Mouse (Mus musculus) forebrain, embryonic 11.5 days (tissue): ENCODE results near the gene AL732309.1. TPM values are rescaled to one million over a fixed set of nuclear protein-coding genes. Genes with fewer than 3 reads are reported as not detected.

Experiments used
- ATAC-seq: fragments of 200-750 bp; cut with Nextera tagmentation; replicated peaks from 2 replicates; pipeline ENCODE4 v1.8.0; 2017; ENCODE audit warnings: moderate TSS enrichment; ENCODE audit not compliant: low FRiP score
- DNase-seq: peaks from one replicate; pipeline ENCODE4 v3.0.0-alpha.2; 2017; ENCODE audit warnings: low spot score
- H3K27ac ChIP-seq: fragments of 300-500 bp; sonication (generic); 2 replicates; pipeline ENCODE4 v1.5.1; 2014; ENCODE audit warnings: low read depth, low read length
- H3K27me3 ChIP-seq: fragments of 300-500 bp; sonication (generic); 2 replicates; pipeline ENCODE4 v1.6.1; 2014; ENCODE audit warnings: mild to moderate bottlenecking, low read length, mixed read lengths; ENCODE audit not compliant: control insufficient read depth, insufficient read depth
- H3K36me3 ChIP-seq: fragments of 300-500 bp; sonication (generic); 2 replicates; pipeline ENCODE4 v1.6.1; 2014; ENCODE audit warnings: mild to moderate bottlenecking, low read length, moderate library complexity, mixed read lengths; ENCODE audit not compliant: control insufficient read depth, insufficient read depth
- H3K4me1 ChIP-seq: fragments of 300-500 bp; sonication (generic); replicated peaks from 2 replicates; pipeline ENCODE4 v1.6.1; 2014; ENCODE audit warnings: low read length, mixed read lengths; ENCODE audit not compliant: control insufficient read depth, insufficient read depth
- H3K4me2 ChIP-seq: fragments of 300-500 bp; sonication (generic); 2 replicates; pipeline ENCODE4 v1.6.1; 2014; ENCODE audit warnings: low read depth, mild to moderate bottlenecking, low read length, moderate library complexity, mixed read lengths; ENCODE audit not compliant: severe bottlenecking
- H3K4me3 ChIP-seq: fragments of 300-500 bp; sonication (generic); 2 replicates; pipeline ENCODE4 v1.5.1; 2014; ENCODE audit warnings: low read depth, low read length
- H3K9ac ChIP-seq: fragments of 300-500 bp; sonication (generic); 2 replicates; pipeline ENCODE4 v1.6.1; 2014; ENCODE audit warnings: low read length
- H3K9me3 ChIP-seq: fragments of 300-500 bp; sonication (generic); 2 replicates; pipeline ENCODE4 v1.6.1; 2016; ENCODE audit warnings: low read length, mixed read lengths; ENCODE audit not compliant: control insufficient read depth
- WGBS: fragments of 180-500 bp; shearing (Covaris S2); extraction: QIAGEN DNeasy Blood & Tissue Kit; methylation state at CpG from one replicate; pipeline ENCODE4 v1.1.7; 2014; 5-methylcytosine and 5-hydroxymethylcytosine counted together
- polyA plus RNA-seq: library from polyadenylated mRNA; unstranded; fragments of >200 nt; fragmentation: Nextera tagmentation; extraction: Ambion mirVana; gene quantifications from 2 replicates; pipeline ENCODE4 v1.2.1, GENCODE M21; 2014

Gene AL732309.1
- polyA plus RNA-seq, 1 experiment from 2014 or later, result 5.1 TPM

DNA sequence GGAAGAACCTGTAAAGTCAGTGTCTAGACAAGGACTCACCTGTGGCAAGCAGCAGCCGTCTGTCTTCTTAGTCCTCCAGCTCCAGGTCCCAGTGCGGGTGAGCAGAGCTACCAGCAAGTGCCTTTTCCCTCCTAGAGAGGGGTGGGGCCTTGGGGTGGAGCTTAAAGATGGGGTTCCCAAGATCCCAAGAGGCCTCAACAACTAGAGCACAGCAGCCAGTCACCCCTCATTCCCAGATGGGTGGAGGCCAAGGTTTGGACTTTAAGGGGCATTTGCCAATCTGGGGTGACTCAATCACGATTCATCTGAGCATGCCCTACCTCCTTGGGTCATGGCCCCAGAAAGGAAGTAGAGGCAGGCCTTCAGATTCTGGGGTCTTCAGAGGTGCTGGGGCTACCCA, 6.9 kb downstream of the AL732309.1 start:
- peaks cover 6% of the 10 kb centered on the region; the same call in 1 of the 2 replicates for H3K27me3 ChIP-seq
- 85% methylated on average over 3 of the region's 3 CpGs for WGBS

GRCm38 (mm10) chr2:25238106-25238505, 8.6 kb downstream of the AL732309.1 start:
- Histone ChIP-seq H3K9ac (no peak overlapping the region; the same call in 1 of the 2 replicates), H3K36me3 (no peaks in the 10 kb centered on the region), H3K4me1 (no peaks in the 10 kb centered on the region; the same call in 1 of the 2 replicates), H3K4me3 (no peak overlapping the region), H3K27me3 (peaks cover 6% of the 10 kb centered on the region; the same call in 1 of the 2 replicates), H3K4me2 (no peak overlapping the region), H3K27ac (no peak overlapping the region), H3K9me3 (no peaks in the 10 kb centered on the region)
- DNase-seq (no peak), ATAC-seq (no peak)

More for the DNA sequence above, 6.9 kb downstream of the AL732309.1 start:
- Histone ChIP-seq H3K9ac (no peak overlapping the region), H3K27ac (no peak overlapping the region), H3K4me3 (no peak overlapping the region), H3K4me1 (no peaks in the 10 kb centered on the region; the same call in 1 of the 2 replicates), H3K9me3 (no peaks in the 10 kb centered on the region), H3K4me2 (no peak overlapping the region), H3K36me3 (no peaks in the 10 kb centered on the region)
- ATAC-seq (no peak), DNase-seq (no peak)

DNA sequence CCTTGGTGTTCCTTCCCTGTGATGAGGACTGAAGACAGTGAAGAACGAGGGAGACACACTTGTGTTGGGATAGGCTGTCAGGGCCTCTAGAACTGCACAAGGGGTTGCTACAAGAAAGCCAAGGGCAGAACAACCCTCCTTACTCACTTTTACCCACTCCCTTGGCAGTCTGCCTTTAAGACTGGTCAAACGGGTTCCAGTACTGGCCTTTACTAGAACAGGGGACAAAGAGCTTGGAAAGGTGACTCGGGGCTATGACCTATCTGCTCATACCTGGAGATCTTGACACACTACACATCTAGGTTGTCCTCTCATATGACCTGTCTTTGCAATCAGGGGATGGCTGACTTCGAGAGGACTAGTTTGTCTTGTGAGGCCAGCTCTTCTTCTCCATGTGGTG, 9.1 kb downstream of the AL732309.1 start:
- 69% methylated on average over 4 of the region's 4 CpGs for WGBS
- Histone ChIP-seq H3K4me3 (no peak overlapping the region), H3K9me3 (no peaks in the 10 kb centered on the region), H3K36me3 (no peaks in the 10 kb centered on the region), H3K4me2 (no peak overlapping the region), H3K9ac (no peak overlapping the region), H3K4me1 (no peaks in the 10 kb centered on the region; the same call in 1 of the 2 replicates), H3K27me3 (peaks cover 6% of the 10 kb centered on the region; the same call in 1 of the 2 replicates), H3K27ac (no peak overlapping the region)
- DNase-seq, result no peak
- ATAC-seq, result no peak

GRCm38 (mm10) chr2:25236614-25237013, 10.0 kb downstream of the AL732309.1 start, which contains the start of gene Rnf224:
Gene Rnf224, minus strand, starts transcription at chr2:25236787.
- no peak for DNase-seq
- Histone ChIP-seq H3K4me1 (no peaks in the 10 kb centered on the region; the same call in 1 of the 2 replicates), H3K27ac (no peak within 1 kb of the TSS), H3K36me3 (no peaks in the 10 kb centered on the region), H3K4me3 (no peak within 1 kb of the TSS), H3K9ac (no peak within 1 kb of the TSS), H3K4me2 (no peak within 1 kb of the TSS), H3K27me3 (peaks cover 5% of the 10 kb centered on the region; the same call in 1 of the 2 replicates), H3K9me3 (no peaks in the 10 kb centered on the region)
- ATAC-seq, result no peak
- 43% methylated on average over 8 of the region's 8 CpGs for WGBS

DNA sequence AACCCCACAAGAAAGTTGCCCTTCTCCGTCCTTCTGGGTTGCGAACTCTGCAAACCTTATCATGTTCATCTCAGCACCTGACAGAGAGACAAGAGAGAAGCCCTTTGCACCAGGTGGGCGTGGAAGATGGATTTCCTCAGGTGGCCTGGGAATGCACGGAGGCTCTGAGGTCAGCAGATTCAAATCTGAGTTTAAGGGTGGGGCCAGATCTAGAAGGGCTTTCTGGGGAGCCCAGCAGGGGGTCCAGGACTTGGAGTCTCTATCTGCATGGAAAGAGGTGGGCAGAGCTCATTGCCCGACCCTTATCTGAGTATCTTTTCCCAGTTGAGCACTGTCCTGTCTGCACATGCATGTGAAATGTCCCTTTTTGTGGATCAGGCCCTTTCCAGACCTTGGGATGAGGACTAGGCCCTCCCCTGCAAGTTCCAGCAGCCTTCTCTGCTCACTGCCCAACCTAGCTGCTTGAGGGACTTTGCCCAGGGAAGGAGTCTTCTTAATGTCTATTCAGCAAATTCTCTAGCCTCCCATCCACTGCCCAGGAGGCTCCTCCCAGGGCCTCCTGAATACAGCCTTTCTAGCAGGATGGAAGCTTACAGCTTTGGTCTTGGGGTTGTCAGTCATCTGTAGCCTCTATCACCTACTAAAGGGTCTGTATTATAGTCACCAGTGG, 12.0 kb downstream of the AL732309.1 start:
- ATAC-seq (no peak), DNase-seq (no peak)
- Histone ChIP-seq H3K4me2 (no peak overlapping the region), H3K9me3 (no peaks in the 10 kb centered on the region), H3K27ac (no peak overlapping the region), H3K36me3 (no peaks in the 10 kb centered on the region), H3K4me1 (no peaks in the 10 kb centered on the region), H3K27me3 (no peaks in the 10 kb centered on the region), H3K4me3 (no peak overlapping the region), H3K9ac (no peak overlapping the region)
- 83% methylated on average over 5 of the region's 5 CpGs for WGBS

GRCm38 (mm10) chr2:25234050-25234449, 12.6 kb downstream of the AL732309.1 start, which contains the start of gene Slc34a3:
Gene Slc34a3, minus strand, starts transcription at chr2:25234364.
- ATAC-seq (no peak), DNase-seq (no peak)
- H3K4me3 ChIP-seq, result no peak within 1 kb of the TSS
- whole genome bisulfite sequencing, result 89% methylated on average over 3 of the region's 3 CpGs
- no peaks in the 10 kb centered on the region for H3K9me3 ChIP-seq
- no peaks in the 10 kb centered on the region for H3K27me3 ChIP-seq
- no peak within 1 kb of the TSS for H3K27ac ChIP-seq
- no peaks in the 10 kb centered on the region for H3K36me3 ChIP-seq
- no peak within 1 kb of the TSS for H3K9ac ChIP-seq
- no peaks in the 10 kb centered on the region for H3K4me1 ChIP-seq
- H3K4me2 ChIP-seq, result no peak within 1 kb of the TSS

DNA sequence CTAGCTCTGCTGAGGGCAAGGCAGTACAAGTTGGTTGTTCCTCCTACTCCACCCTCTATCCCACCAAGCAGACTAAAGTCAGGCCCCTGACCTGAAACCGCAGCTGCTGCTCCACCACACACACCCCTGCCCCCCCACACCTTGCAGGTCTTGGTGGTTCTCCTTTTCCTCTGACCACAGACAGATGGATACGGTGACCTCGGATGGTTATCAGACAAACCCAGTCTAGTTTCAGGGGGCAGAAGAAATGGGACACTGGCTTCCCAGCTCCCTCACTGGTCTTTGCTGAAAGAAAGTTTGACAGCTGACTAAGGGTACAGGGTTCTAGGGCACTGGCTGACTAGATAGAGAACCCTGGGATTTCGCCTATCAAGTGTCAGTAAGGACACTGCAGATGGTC, 13.2 kb downstream of the AL732309.1 start:
- H3K27ac ChIP-seq, result no peak overlapping the region
- no peaks in the 10 kb centered on the region for H3K27me3 ChIP-seq
- 81% methylated on average over 4 of the region's 4 CpGs for WGBS
- no peaks in the 10 kb centered on the region for H3K4me1 ChIP-seq
- H3K9me3 ChIP-seq, result no peaks in the 10 kb centered on the region
- H3K4me3 ChIP-seq, result no peak overlapping the region
- H3K4me2 ChIP-seq, result no peak overlapping the region
- H3K9ac ChIP-seq, result no peak overlapping the region
- ATAC-seq (no peak), DNase-seq (no peak)
- no peaks in the 10 kb centered on the region for H3K36me3 ChIP-seq

GRCm38 (mm10) chr2:25231038-25231437, 15.6 kb downstream of the AL732309.1 start:
- no peaks in the 10 kb centered on the region for H3K9me3 ChIP-seq
- no peak overlapping the region for H3K9ac ChIP-seq
- 56% methylated on average over 12 of the region's 12 CpGs for WGBS
- no peak overlapping the region for H3K4me2 ChIP-seq
- no peak overlapping the region for H3K27ac ChIP-seq
- H3K36me3 ChIP-seq, result no peaks in the 10 kb centered on the region
- ATAC-seq (no peak), DNase-seq (no peak)
- no peaks in the 10 kb centered on the region for H3K27me3 ChIP-seq
- no peaks in the 10 kb centered on the region for H3K4me1 ChIP-seq
- no peak overlapping the region for H3K4me3 ChIP-seq

GRCm38 (mm10) chr2:25230581-25230980, 16.1 kb downstream of the AL732309.1 start:
- Histone ChIP-seq H3K36me3 (no peaks in the 10 kb centered on the region), H3K27ac (no peak overlapping the region), H3K4me3 (no peak overlapping the region), H3K4me2 (no peak overlapping the region), H3K9me3 (no peaks in the 10 kb centered on the region), H3K4me1 (no peaks in the 10 kb centered on the region), H3K27me3 (no peaks in the 10 kb centered on the region), H3K9ac (no peak overlapping the region)
- 86% methylated on average over 7 of the region's 7 CpGs for WGBS
- no peak for DNase-seq
- no peak for ATAC-seq
